Mouse (Mus musculus): ENCODE data around the gene Tgfbrap1. TPM values are rescaled to one million over a fixed set of nuclear protein-coding genes. Genes with fewer than 3 reads are reported as not detected.

Gene Tgfbrap1
- polyA plus RNA-seq (2016; fragmentation: Nextera tagmentation; extraction: Ambion mirVana), result 15.6 and 16.6 TPM in 2 replicates

- peaks cover 27% of the 10 kb centered on the region for H3K27me3 ChIP-seq
- no peaks in the 10 kb centered on the region for H3K9me3 ChIP-seq
- H3K4me3 ChIP-seq, result peak within 1 kb of the TSS; percentile 83
- peak within 1 kb of the TSS; percentile 70 for H3K4me2 ChIP-seq (replicated peaks)
- WGBS, result 1% methylated on average over 57 of the region's 57 CpGs
- peak within 1 kb of the TSS; percentile 100 for H3K27ac ChIP-seq (replicated peaks)
- peak; percentile 97 for ATAC-seq (ENCODE audit: low FRiP score, low read depth)
- H3K4me1 ChIP-seq, result peaks cover 13% of the 10 kb centered on the region
- peaks cover 14% of the 10 kb centered on the region for H3K36me3 ChIP-seq
- H3K9ac ChIP-seq (replicated peaks), result peak within 1 kb of the TSS; percentile 91
Observed at GRCm38 (mm10) chr1:43098031-43098984, at the start of gene Tgfbrap1, which contains the start of gene AI597479. TSS of gene Tgfbrap1 (minus strand) at chr1:43098637. TSS of gene AI597479 (plus strand) at chr1:43098710.

GRCm38 (mm10) chr1:43147474-43147873 is 49.0 kb upstream of the Tgfbrap1 start:
- no peak for ATAC-seq (ENCODE audit: low FRiP score, low read depth)
- H3K9me3 ChIP-seq, result no peaks in the 10 kb centered on the region
- H3K9ac ChIP-seq (replicated peaks), result no peak overlapping the region
- WGBS, result 77% methylated on average over 2 of the region's 2 CpGs
- H3K4me2 ChIP-seq (replicated peaks), result no peak overlapping the region
- H3K4me1 ChIP-seq, result no peaks in the 10 kb centered on the region
- no peak overlapping the region for H3K27ac ChIP-seq (replicated peaks)
- H3K4me3 ChIP-seq, result no peak overlapping the region
- H3K36me3 ChIP-seq, result no peaks in the 10 kb centered on the region
- H3K27me3 ChIP-seq, result no peaks in the 10 kb centered on the region

- H3K9ac ChIP-seq (replicated peaks), result no peak overlapping the region
- no peaks in the 10 kb centered on the region for H3K9me3 ChIP-seq
- H3K27me3 ChIP-seq, result no peaks in the 10 kb centered on the region
- no peak for ATAC-seq (ENCODE audit: low FRiP score, low read depth)
- no peaks in the 10 kb centered on the region for H3K4me1 ChIP-seq
- H3K4me2 ChIP-seq (replicated peaks), result no peak overlapping the region
- WGBS, result 90% methylated on average over 6 of the region's 6 CpGs
- no peak overlapping the region for H3K27ac ChIP-seq (replicated peaks)
- no peak overlapping the region for H3K4me3 ChIP-seq
- H3K36me3 ChIP-seq, result no peaks in the 10 kb centered on the region
Observed at GRCm38 (mm10) chr1:43145388-43145787, 47.0 kb upstream of the Tgfbrap1 start.

- Histone ChIP-seq H3K27ac (replicated peaks) (no peak overlapping the region), H3K9me3 (no peaks in the 10 kb centered on the region), H3K36me3 (no peaks in the 10 kb centered on the region), H3K27me3 (no peaks in the 10 kb centered on the region), H3K4me3 (no peak overlapping the region), H3K9ac (replicated peaks) (no peak overlapping the region), H3K4me2 (replicated peaks) (no peak overlapping the region), H3K4me1 (no peaks in the 10 kb centered on the region)
- WGBS, result 90% methylated on average over 8 of the region's 8 CpGs
- no peak for ATAC-seq (ENCODE audit: low FRiP score, low read depth)
Observed at GRCm38 (mm10) chr1:43144338-43144906, 46.0 kb upstream of the Tgfbrap1 start.

- ATAC-seq (ENCODE audit: low FRiP score, low read depth), result no peak
- H3K27me3 ChIP-seq, result no peaks in the 10 kb centered on the region
- WGBS, result 89% methylated on average over 4 of the region's 4 CpGs
- H3K4me1 ChIP-seq, result no peaks in the 10 kb centered on the region
- no peaks in the 10 kb centered on the region for H3K36me3 ChIP-seq
- no peak overlapping the region for H3K4me3 ChIP-seq
- H3K9ac ChIP-seq (replicated peaks), result no peak overlapping the region
- H3K4me2 ChIP-seq (replicated peaks), result no peak overlapping the region
- no peaks in the 10 kb centered on the region for H3K9me3 ChIP-seq
- H3K27ac ChIP-seq (replicated peaks), result no peak overlapping the region
Observed at GRCm38 (mm10) chr1:43143791-43144190, 45.4 kb upstream of the Tgfbrap1 start.

- H3K4me3 ChIP-seq, result no peak overlapping the region
- no peak for ATAC-seq (ENCODE audit: low FRiP score, low read depth)
- no peaks in the 10 kb centered on the region for H3K4me1 ChIP-seq
- H3K9ac ChIP-seq (replicated peaks), result no peak overlapping the region
- no peak overlapping the region for H3K4me2 ChIP-seq (replicated peaks)
- H3K9me3 ChIP-seq, result no peaks in the 10 kb centered on the region
- no peaks in the 10 kb centered on the region for H3K36me3 ChIP-seq
- WGBS, result 88% methylated on average over 4 of the region's 4 CpGs
- no peak overlapping the region for H3K27ac ChIP-seq (replicated peaks)
- no peaks in the 10 kb centered on the region for H3K27me3 ChIP-seq
Observed at GRCm38 (mm10) chr1:43143284-43143683, 44.8 kb upstream of the Tgfbrap1 start.

- H3K4me3 ChIP-seq, result no peak overlapping the region
- ATAC-seq (ENCODE audit: low FRiP score, low read depth), result no peak
- no peaks in the 10 kb centered on the region for H3K36me3 ChIP-seq
- no peaks in the 10 kb centered on the region for H3K9me3 ChIP-seq
- H3K4me2 ChIP-seq (replicated peaks), result no peak overlapping the region
- H3K4me1 ChIP-seq, result no peaks in the 10 kb centered on the region
- WGBS, result 94% methylated on average over 6 of the region's 6 CpGs
- no peak overlapping the region for H3K27ac ChIP-seq (replicated peaks)
- no peak overlapping the region for H3K9ac ChIP-seq (replicated peaks)
- H3K27me3 ChIP-seq, result no peaks in the 10 kb centered on the region
Observed at GRCm38 (mm10) chr1:43142849-43143248, 44.4 kb upstream of the Tgfbrap1 start.

GRCm38 (mm10) chr1:43141555-43141961 is 43.1 kb upstream of the Tgfbrap1 start:
- WGBS, result 89% methylated on average over 11 of the region's 11 CpGs
- Histone ChIP-seq H3K4me2 (replicated peaks) (no peak overlapping the region), H3K4me3 (no peak overlapping the region)

GRCm38 (mm10) chr1:43139587-43140266 is 41.3 kb upstream of the Tgfbrap1 start:
- no peaks in the 10 kb centered on the region for H3K36me3 ChIP-seq
- no peak overlapping the region for H3K4me3 ChIP-seq
- no peak overlapping the region for H3K4me2 ChIP-seq (replicated peaks)
- no peaks in the 10 kb centered on the region for H3K9me3 ChIP-seq
- peak; percentile 87 for ATAC-seq (ENCODE audit: low FRiP score, low read depth)
- H3K9ac ChIP-seq (replicated peaks), result no peak overlapping the region
- H3K4me1 ChIP-seq, result no peaks in the 10 kb centered on the region
- 53% methylated on average over 8 of the region's 8 CpGs for WGBS
- no peak overlapping the region for H3K27ac ChIP-seq (replicated peaks)
- no peaks in the 10 kb centered on the region for H3K27me3 ChIP-seq

More at GRCm38 (mm10) chr1:43141555-43141961, 43.1 kb upstream of the Tgfbrap1 start:
- H3K9ac ChIP-seq (replicated peaks), result no peak overlapping the region
- ATAC-seq (ENCODE audit: low FRiP score, low read depth), result no peak
- no peaks in the 10 kb centered on the region for H3K9me3 ChIP-seq
- H3K36me3 ChIP-seq, result no peaks in the 10 kb centered on the region
- no peaks in the 10 kb centered on the region for H3K4me1 ChIP-seq
- H3K27me3 ChIP-seq, result no peaks in the 10 kb centered on the region
- no peak overlapping the region for H3K27ac ChIP-seq (replicated peaks)

- ATAC-seq (ENCODE audit: low FRiP score, low read depth), result no peak
- no peaks in the 10 kb centered on the region for H3K4me1 ChIP-seq
- H3K9me3 ChIP-seq, result no peaks in the 10 kb centered on the region
- no peaks in the 10 kb centered on the region for H3K36me3 ChIP-seq
- WGBS, result 74% methylated on average over 15 of the region's 15 CpGs
- no peak overlapping the region for H3K9ac ChIP-seq (replicated peaks)
- no peak overlapping the region for H3K4me3 ChIP-seq
- H3K4me2 ChIP-seq (replicated peaks), result no peak overlapping the region
- H3K27me3 ChIP-seq, result no peaks in the 10 kb centered on the region
- H3K27ac ChIP-seq (replicated peaks), result no peak overlapping the region
Observed at GRCm38 (mm10) chr1:43138268-43138812, 39.9 kb upstream of the Tgfbrap1 start.

- no peak for ATAC-seq (ENCODE audit: low FRiP score, low read depth)
- Histone ChIP-seq H3K9me3 (no peaks in the 10 kb centered on the region), H3K9ac (replicated peaks) (no peak overlapping the region), H3K36me3 (no peaks in the 10 kb centered on the region), H3K4me1 (no peaks in the 10 kb centered on the region), H3K4me2 (replicated peaks) (no peak overlapping the region), H3K4me3 (no peak overlapping the region), H3K27ac (replicated peaks) (no peak overlapping the region), H3K27me3 (no peaks in the 10 kb centered on the region)
- 89% methylated on average over 5 of the region's 5 CpGs for WGBS
Observed at GRCm38 (mm10) chr1:43137334-43137733, 38.9 kb upstream of the Tgfbrap1 start.
